Mouse (Mus musculus): ENCODE data around the gene Zfp992. TPM values are rescaled to one million over a fixed set of nuclear protein-coding genes. Genes with fewer than 3 reads are reported as not detected.
"Not testable (repeated sequence)": the region's sequence is repeated elsewhere in the genome, so short reads cannot be mapped to it uniquely, and the experiment has no call there.

Gene Zfp992
- total RNA-seq (2021): 1 to 10 TPM; 4.2 to 4.4 TPM

- DNase-seq; intact Hi-C loops (cut with DNase I): not testable (repeated sequence)
Measured at GRCm38 (mm10) chr4:146448950-146449349, at the start of gene Zfp992. TSS of gene Zfp992 (plus strand) at chr4:146449023.

GRCm38 (mm10) chr4:146429467-146429866, 19.4 kb upstream of the Zfp992 start:
- DNase-seq; intact Hi-C loops (cut with DNase I): not testable (repeated sequence)

- intact Hi-C loops (cut with DNase I): not testable (repeated sequence)
Measured at GRCm38 (mm10) chr4:146430876-146431275, 17.9 kb upstream of the Zfp992 start.

GRCm38 (mm10) chr4:146435539-146435938, 13.3 kb upstream of the Zfp992 start:
- intact Hi-C loops (cut with DNase I); DNase-seq: not testable (repeated sequence)

More at GRCm38 (mm10) chr4:146430876-146431275, 17.9 kb upstream of the Zfp992 start:
- DNase-seq: not testable (repeated sequence)

- intact Hi-C loops (cut with DNase I); DNase-seq: not testable (repeated sequence)
Measured at GRCm38 (mm10) chr4:146437256-146437655, 11.6 kb upstream of the Zfp992 start.

GRCm38 (mm10) chr4:146444345-146444744, 4.5 kb upstream of the Zfp992 start:
- DNase-seq; intact Hi-C loops (cut with DNase I): not testable (repeated sequence)

- intact Hi-C loops (cut with DNase I); DNase-seq: not testable (repeated sequence)
Measured at GRCm38 (mm10) chr4:146445121-146445520, 3.7 kb upstream of the Zfp992 start.

- intact Hi-C loops (cut with DNase I); DNase-seq: not testable (repeated sequence)
Measured at GRCm38 (mm10) chr4:146446135-146446534, 2.7 kb upstream of the Zfp992 start.

GRCm38 (mm10) chr4:146447016-146447415, 1.8 kb upstream of the Zfp992 start:
- intact Hi-C loops (cut with DNase I); DNase-seq: not testable (repeated sequence)

GRCm38 (mm10) chr4:146449711-146450110, 888 bp downstream of the Zfp992 start:
- DNase-seq; intact Hi-C loops (cut with DNase I): not testable (repeated sequence)

- intact Hi-C loops (cut with DNase I); DNase-seq: not testable (repeated sequence)
Measured at GRCm38 (mm10) chr4:146452576-146452975, 3.8 kb downstream of the Zfp992 start.

- intact Hi-C loops (cut with DNase I); DNase-seq: not testable (repeated sequence)
Measured at GRCm38 (mm10) chr4:146454170-146454569, 5.3 kb downstream of the Zfp992 start.

GRCm38 (mm10) chr4:146454896-146455295, 6.1 kb downstream of the Zfp992 start:
- intact Hi-C loops (cut with DNase I): no loop called here
- no peak for DNase-seq

- DNase-seq: no peak
- intact Hi-C loops (cut with DNase I): no loop called here
Measured at GRCm38 (mm10) chr4:146455321-146455721, 6.5 kb downstream of the Zfp992 start.

GRCm38 (mm10) chr4:146456061-146456726, 7.4 kb downstream of the Zfp992 start:
- no peak for DNase-seq
- intact Hi-C loops (cut with DNase I): no loop called here

GRCm38 (mm10) chr4:146457126-146457525, 8.3 kb downstream of the Zfp992 start:
- no peak for DNase-seq

GRCm38 (mm10) chr4:146457720-146458119, 8.9 kb downstream of the Zfp992 start:
- intact Hi-C loops (cut with DNase I): no loop called here
- no peak for DNase-seq

More at GRCm38 (mm10) chr4:146457126-146457525, 8.3 kb downstream of the Zfp992 start:
- intact Hi-C loops (cut with DNase I): no loop called here

GRCm38 (mm10) chr4:146459822-146460221, 11.0 kb downstream of the Zfp992 start:
- DNase-seq; intact Hi-C loops (cut with DNase I): not testable (repeated sequence)

- intact Hi-C loops (cut with DNase I); DNase-seq: not testable (repeated sequence)
Measured at GRCm38 (mm10) chr4:146460685-146461084, 11.9 kb downstream of the Zfp992 start.

GRCm38 (mm10) chr4:146463649-146464351, 15.0 kb downstream of the Zfp992 start:
- DNase-seq; intact Hi-C loops (cut with DNase I): not testable (repeated sequence)

GRCm38 (mm10) chr4:146469984-146470383, 21.2 kb downstream of the Zfp992 start:
- DNase-seq; intact Hi-C loops (cut with DNase I): not testable (repeated sequence)

GRCm38 (mm10) chr4:146474181-146474580, 25.4 kb downstream of the Zfp992 start:
- DNase-seq; intact Hi-C loops (cut with DNase I): not testable (repeated sequence)

Data from heart, postnatal 10 days (tissue).